Mouse (Mus musculus): ENCODE data around the gene Vmn1r230. TPM values are rescaled to one million over a fixed set of nuclear protein-coding genes. Genes with fewer than 3 reads are reported as not detected.

The Vmn1r230 gene
- polyA plus RNA-seq (2016; fragmentation: Nextera tagmentation; extraction: Ambion mirVana): not detected in 2 replicates

DNA sequence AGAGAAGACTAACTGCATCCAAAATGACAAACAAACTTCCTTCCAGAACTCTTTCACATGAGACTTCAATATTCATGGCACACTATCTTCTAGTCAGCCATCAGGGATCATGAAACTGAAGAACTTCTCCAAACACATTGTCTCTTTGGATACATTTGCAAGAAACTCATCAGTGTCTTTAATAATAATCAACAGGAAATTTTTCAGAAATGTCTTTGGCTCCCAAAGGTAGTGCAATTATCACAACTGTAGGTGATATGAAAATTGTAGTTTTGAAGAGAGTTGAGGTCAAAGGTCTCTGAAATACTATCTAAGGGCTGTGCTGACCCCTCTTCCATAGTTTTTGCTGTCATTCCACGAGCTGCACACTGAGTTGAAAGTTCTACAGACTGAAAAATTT, at the start of gene Vmn1r230:
TSS of gene Vmn1r230 (plus strand) at position 301 of the 400 bp plus-strand sequence.
- Histone ChIP-seq H3K4me3 (no peak within 1 kb of the TSS), H3K27me3 (replicated peaks) (no peaks in the 10 kb centered on the region), H3K4me2 (replicated peaks) (no peak within 1 kb of the TSS), H3K9me3 (0 out of 2 replicates have a peak, but pooled peaks cover 8% of the 10 kb centered on the region), H3K27ac (no peak within 1 kb of the TSS), H3K9ac (no peak within 1 kb of the TSS), H3K36me3 (no peaks in the 10 kb centered on the region), H3K4me1 (no peaks in the 10 kb centered on the region)
- ATAC-seq (ENCODE audit: low FRiP score, low read depth): no peak
- WGBS: 19% methylated on average over 1 of the region's 1 CpGs

DNA sequence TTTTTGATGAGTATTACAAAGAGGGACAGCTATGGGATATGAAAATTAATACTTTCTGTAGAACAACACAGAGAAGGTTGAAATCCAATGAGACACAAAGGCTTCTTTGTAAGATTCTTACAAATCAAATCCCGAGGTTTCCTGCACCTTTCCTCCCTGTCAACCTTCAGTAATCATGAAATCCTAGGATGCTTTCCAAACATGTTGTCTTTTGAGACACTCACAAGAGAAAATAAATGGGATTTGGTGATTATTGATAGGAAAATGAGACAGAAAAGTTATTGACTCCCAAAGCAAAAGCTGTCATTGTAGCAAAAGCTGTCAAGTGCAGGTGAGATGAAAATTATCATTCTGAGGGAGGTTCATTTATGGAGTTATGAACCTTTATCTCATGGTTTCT, 29.0 kb upstream of the Vmn1r230 start, which contains the start of gene Vmn1r229:
TSS of gene Vmn1r229 (plus strand) at position 301 of the 400 bp plus-strand sequence.
- H3K4me2 ChIP-seq (replicated peaks): no peak within 1 kb of the TSS
- H3K9ac ChIP-seq: no peak within 1 kb of the TSS
- H3K9me3 ChIP-seq: peaks cover 15% of the 10 kb centered on the region
- WGBS: 54% methylated on average over 1 of the region's 1 CpGs
- no peak within 1 kb of the TSS for H3K27ac ChIP-seq
- H3K36me3 ChIP-seq: no peaks in the 10 kb centered on the region
- ATAC-seq (ENCODE audit: low FRiP score, low read depth): no peak
- H3K4me3 ChIP-seq: no peak within 1 kb of the TSS
- H3K27me3 ChIP-seq (replicated peaks): no peaks in the 10 kb centered on the region
- no peaks in the 10 kb centered on the region for H3K4me1 ChIP-seq

Other genes starting within 250 kb of the Vmn1r230 start
- 0.05 TPM in 1 of 2 replicates, not detected in the other for gene Vmn2r110, start 244.0 kb upstream of the Vmn1r230 start, polyA plus RNA-seq (2016; fragmentation: Nextera tagmentation; extraction: Ambion mirVana)
- gene Fpr-rs3, start 215.6 kb upstream of the Vmn1r230 start, polyA plus RNA-seq (2016; fragmentation: Nextera tagmentation; extraction: Ambion mirVana): not detected in 2 replicates
- gene Vmn1r226, start 157.6 kb upstream of the Vmn1r230 start, polyA plus RNA-seq (2016; fragmentation: Nextera tagmentation; extraction: Ambion mirVana): not detected in 2 replicates
- gene Vmn1r227, start 110.6 kb upstream of the Vmn1r230 start, polyA plus RNA-seq (2016; fragmentation: Nextera tagmentation; extraction: Ambion mirVana): not detected in 2 replicates
- gene Vmn1r228, start 54.3 kb upstream of the Vmn1r230 start, polyA plus RNA-seq (2016; fragmentation: Nextera tagmentation; extraction: Ambion mirVana): not detected in 2 replicates
- gene Vmn1r229, start 28.9 kb upstream of the Vmn1r230 start, polyA plus RNA-seq (2016; fragmentation: Nextera tagmentation; extraction: Ambion mirVana): not detected in 2 replicates
- gene Vmn1r231, start 64.6 kb downstream of the Vmn1r230 start, polyA plus RNA-seq (2016; fragmentation: Nextera tagmentation; extraction: Ambion mirVana): not detected in 2 replicates
- gene Vmn1r232, start 79.3 kb downstream of the Vmn1r230 start, polyA plus RNA-seq (2016; fragmentation: Nextera tagmentation; extraction: Ambion mirVana): not detected in 2 replicates
- gene Ppp2r1a, start 104.9 kb downstream of the Vmn1r230 start, polyA plus RNA-seq (2016; fragmentation: Nextera tagmentation; extraction: Ambion mirVana): 546 and 551 TPM in 2 replicates
- not detected in 2 replicates for gene Vmn1r233, start 156.0 kb downstream of the Vmn1r230 start, polyA plus RNA-seq (2016; fragmentation: Nextera tagmentation; extraction: Ambion mirVana)
- gene Zfp160, start 168.5 kb downstream of the Vmn1r230 start, polyA plus RNA-seq (2016; fragmentation: Nextera tagmentation; extraction: Ambion mirVana): 17.6 and 19.8 TPM in 2 replicates